In genomic region chr10:78069101-78070011, GRCm38 (mm10) we compare ENCODE assay signal across 8 mouse cellular contexts. TPM values are rescaled to one million over a fixed set of nuclear protein-coding genes. Genes with fewer than 3 reads are reported as not detected.
DNase-seq lines count a peak whose midpoint lies in the region; ATAC-seq lines count a peak whose summit lies in the region.

TSS of gene Icosl (plus strand) at chr10:78069302.

- DNase-seq in left cerebral cortex, adult 18-20 months (ENCODE audit: low spot score in 2 of 2) = peak; percentile 40
- DNase-seq in left cerebral cortex, adult 11 months (ENCODE audit: low spot score) = no peak
- DNase-seq in embryonic facial prominence, embryonic 11.5 days (ENCODE audit: low spot score) = peak; percentile 83
- DNase-seq in heart, embryonic 10.5 days (ENCODE audit: low spot score) = peak; percentile 84
- DNase-seq in kidney, adult 8-10 months = peak; percentile 81 to 87
- peak; percentile 71 for DNase-seq in liver
- peak; percentile 67 to 79 for DNase-seq in spleen, postnatal 14 days (ENCODE audit: low spot score in 2 of 2)

- no peaks in the 10 kb centered on the region for H3K36me3 ChIP-seq in embryonic facial prominence, embryonic 11.5 days (replicated peaks; ENCODE audit: control insufficient read depth, insufficient read depth, low read depth, low read length)
- no peaks in the 10 kb centered on the region for H3K36me3 ChIP-seq in heart, embryonic 10.5 days
- H3K36me3 ChIP-seq in midbrain, embryonic 16.5 days (ENCODE audit: control insufficient read depth, insufficient read depth, low read length) = no peaks in the 10 kb centered on the region

- under 1% methylated on average over 65 of the region's 66 CpGs for WGBS in embryonic facial prominence, embryonic 11.5 days
- under 1% methylated on average over 66 of the region's 66 CpGs for WGBS in heart, embryonic 10.5 days
- WGBS in midbrain, embryonic 16.5 days = under 1% methylated on average over 66 of the region's 66 CpGs

- peak within 1 kb of the TSS; percentile 89 for H3K4me2 ChIP-seq in embryonic facial prominence, embryonic 11.5 days (ENCODE audit: low read depth, low read length)
- H3K4me2 ChIP-seq in midbrain, embryonic 16.5 days (ENCODE audit: low read length) = peak within 1 kb of the TSS; percentile 100

- peak within 1 kb of the TSS; percentile 48 for H3K4me3 ChIP-seq in embryonic facial prominence, embryonic 11.5 days (ENCODE audit: low read depth, low read length)
- H3K4me3 ChIP-seq in heart, embryonic 10.5 days = peak within 1 kb of the TSS; percentile 75
- H3K4me3 ChIP-seq in midbrain, embryonic 16.5 days (ENCODE audit: low read depth, low read length) = peak within 1 kb of the TSS; percentile 61

- peak; percentile 87 for ATAC-seq in embryonic facial prominence, embryonic 11.5 days (replicated peaks; ENCODE audit: insufficient number of reproducible peaks, low FRiP score, low TSS enrichment, low read depth)
- ATAC-seq in midbrain, embryonic 16.5 days = peak; percentile 89

- no peak within 1 kb of the TSS for H3K27ac ChIP-seq in embryonic facial prominence, embryonic 11.5 days (replicated peaks; ENCODE audit: low read depth, low read length)
- H3K27ac ChIP-seq in heart, embryonic 10.5 days = peak within 1 kb of the TSS; percentile 78
- H3K27ac ChIP-seq in midbrain, embryonic 16.5 days (ENCODE audit: low read length) = no peak within 1 kb of the TSS

- no peaks in the 10 kb centered on the region for H3K9me3 ChIP-seq in embryonic facial prominence, embryonic 11.5 days (replicated peaks; ENCODE audit: control insufficient read depth, low read length)
- no peaks in the 10 kb centered on the region for H3K9me3 ChIP-seq in heart, embryonic 10.5 days
- H3K9me3 ChIP-seq in midbrain, embryonic 16.5 days (replicated peaks; ENCODE audit: control insufficient read depth, low read length, poor library complexity, severe bottlenecking) = no peaks in the 10 kb centered on the region

- H3K27me3 ChIP-seq in embryonic facial prominence, embryonic 11.5 days (ENCODE audit: control insufficient read depth, insufficient read depth, low read length) = no peaks in the 10 kb centered on the region
- H3K27me3 ChIP-seq in heart, embryonic 10.5 days (ENCODE audit: insufficient read depth, poor library complexity, severe bottlenecking) = peaks cover 38% of the 10 kb centered on the region
- H3K27me3 ChIP-seq in midbrain, embryonic 16.5 days (ENCODE audit: control insufficient read depth, insufficient read depth, low read depth, low read length) = peaks cover 16% of the 10 kb centered on the region

- peak within 1 kb of the TSS; percentile 51 for H3K9ac ChIP-seq in embryonic facial prominence, embryonic 11.5 days (replicated peaks; ENCODE audit: low read length)
- peak within 1 kb of the TSS; percentile 62 for H3K9ac ChIP-seq in midbrain, embryonic 16.5 days (ENCODE audit: low read depth, low read length)

- no peaks in the 10 kb centered on the region; the same call in 1 of the 2 replicates for H3K4me1 ChIP-seq in embryonic facial prominence, embryonic 11.5 days (ENCODE audit: control insufficient read depth, insufficient read depth, low read length)
- peaks cover 18% of the 10 kb centered on the region for H3K4me1 ChIP-seq in heart, embryonic 10.5 days
- H3K4me1 ChIP-seq in midbrain, embryonic 16.5 days (ENCODE audit: control insufficient read depth, insufficient read depth, low read length) = peaks cover 8% of the 10 kb centered on the region; the same call in 1 of the 2 replicates

RNA-seq across cellular contexts. Expression of gene Icosl, which starts in this region (rescaled TPM):
- 1 to 10 TPM; 2.5 to 3.1 TPM for total RNA-seq in left cerebral cortex, adult 18-20 months (2021)
- polyA plus RNA-seq in embryonic facial prominence, embryonic 11.5 days (2014; fragmentation: Nextera tagmentation; extraction: Ambion mirVana) = 2.1 and 2.4 TPM in 2 replicates
- 1.4 and 2.1 TPM in 2 replicates for polyA plus RNA-seq in heart, embryonic 10.5 days (2016; fragmentation: Nextera tagmentation; extraction: Ambion mirVana)
- 0.52 and 0.64 TPM in 2 replicates for polyA plus RNA-seq in midbrain, embryonic 16.5 days (2015; fragmentation: Nextera tagmentation; extraction: Ambion mirVana)

Comparison
In these comparisons a context has a peak if more than half of its experiments do, and no peak if none do; other contexts are left out.
1. Peak in ATAC-seq, H3K4me3 ChIP-seq, H3K9ac ChIP-seq and H3K4me2 ChIP-seq in midbrain, embryonic 16.5 days; RNA of the gene not detected or under 1 TPM.